Mouse (Mus musculus) CH12.LX (cell line): Measurements from ENCODE around the gene Agtpbp1.

ENCODE experiments used
- CTCF ChIP-seq, 2 experiments: IDR thresholded peaks in 1 of 2; conservative IDR thresholded peaks in 1 of 2; 2 replicates each; pipeline ENCODE4 v1.5.1; 2011 to 2012; ENCODE audit warnings: low read depth in 2 of 2, low read length in 2 of 2, improper control_type of control experiment in 1 of 2, inconsistent platforms in 1 of 2, mild to moderate bottlenecking in 1 of 2, moderate library complexity in 1 of 2
- E2F4 ChIP-seq: IDR thresholded peaks from 2 replicates; pipeline ENCODE4 v1.6.1; 2011; ENCODE audit warnings: low read depth, low read length, improper control_type of control experiment; ENCODE audit not compliant: insufficient replicate concordance
- EP300 ChIP-seq: IDR thresholded peaks from 2 replicates; pipeline ENCODE4 v1.6.1; 2011; ENCODE audit warnings: low read length, improper control_type of control experiment
- RCOR1 ChIP-seq: conservative IDR thresholded peaks from 2 replicates; pipeline ENCODE4 v1.6.1; 2012; ENCODE audit warnings: low read depth, mild to moderate bottlenecking, inconsistent platforms, low read length, improper control_type of control experiment
- SIN3A ChIP-seq: IDR thresholded peaks from 2 replicates; pipeline ENCODE4 v1.6.1; 2012; ENCODE audit warnings: low read length, improper control_type of control experiment, inconsistent platforms
- USF1 ChIP-seq: IDR thresholded peaks from 2 replicates; pipeline ENCODE4 v1.6.1; 2014; ENCODE audit warnings: low read depth, mild to moderate bottlenecking, inconsistent platforms, low read length, improper control_type of control experiment
- ZKSCAN1 ChIP-seq: IDR thresholded peaks from 2 replicates; pipeline ENCODE4 v1.6.1; 2012; ENCODE audit warnings: low read depth, inconsistent platforms, low read length, improper control_type of control experiment, borderline replicate concordance

GRCm38 (mm10) chr13:59509644-59510366 lies 75.2 kb downstream of the Agtpbp1 start:
- no peak; the same call in 1 of the 2 replicates for TF ChIP-seq EP300
- TF ChIP-seq USF1 = no peak
- TF ChIP-seq E2F4 = no peak
- TF ChIP-seq CTCF (conservative IDR thresholded peaks at IDR 0.05 in 1 of 2, IDR thresholded peaks at IDR 0.05 in 1 of 2; ENCODE audit: low read depth in 2 of 2, low read length in 2 of 2) = no peak
- TF ChIP-seq ZKSCAN1 = no peak
- TF ChIP-seq RCOR1 = no peak
- no peak for TF ChIP-seq SIN3A
